Mouse (Mus musculus) olfactory bulb, adult 2 months (tissue): ENCODE results near the gene Mc1r.

ENCODE experiments used
- CTCF ChIP-seq: fragments of 200-500 bp; IDR thresholded peaks from 2 replicates; pipeline ENCODE4 v1.5.1; 2012; ENCODE audit warnings: low read depth, mild to moderate bottlenecking, low read length, moderate library complexity; ENCODE audit not compliant: insufficient read depth
- POLR2A ChIP-seq: fragments of 200-500 bp; IDR thresholded peaks from 2 replicates; pipeline ENCODE4 v1.6.1; 2012; ENCODE audit warnings: mild to moderate bottlenecking, low read depth, low read length, moderate library complexity; ENCODE audit not compliant: insufficient read depth

- TF ChIP-seq POLR2A (no peak), CTCF (no peak)
Measured at GRCm38 (mm10) chr8:123416944-123417555, 10.1 kb downstream of the Mc1r start.
